Mouse (Mus musculus) megakaryocyte, embryonic 14.5 days (primary cell): ENCODE measurements around the gene Arhgef10l. TPM values are rescaled to one million over a fixed set of nuclear protein-coding genes. Genes with fewer than 3 reads are reported as not detected.

Experiments
- H3K27me3 ChIP-seq: replicated peaks from 2 replicates; pipeline ENCODE3; 2012; ENCODE audit warnings: inconsistent platforms
- H3K36me3 ChIP-seq: replicated peaks from 2 replicates; pipeline ENCODE3; 2012; ENCODE audit warnings: low read length, inconsistent platforms, mixed read lengths
- H3K4me1 ChIP-seq: 2 replicates; pipeline ENCODE4 v1.6.1; 2012; ENCODE audit warnings: inconsistent platforms
- H3K4me3 ChIP-seq: replicated peaks from 2 replicates; pipeline ENCODE3; 2012; ENCODE audit warnings: moderate library complexity, mild to moderate bottlenecking, inconsistent platforms
- H3K9me3 ChIP-seq: 2 replicates; pipeline ENCODE4 v1.6.1; 2012; ENCODE audit warnings: inconsistent platforms
- FLI1 ChIP-seq: IDR thresholded peaks from 2 replicates; pipeline ENCODE4 v1.6.1; 2012; ENCODE audit warnings: low read length, inconsistent platforms, mixed read lengths
- GATA1 ChIP-seq: IDR thresholded peaks from 3 replicates; pipeline ENCODE4 v1.6.1; 2012; ENCODE audit warnings: mixed read lengths, low read length, inconsistent platforms, borderline replicate concordance
- polyA plus RNA-seq: library from polyadenylated mRNA; stranded (reverse); fragments of >175 nt; gene quantifications from 2 replicates; pipeline ENCODE4 v1.2.3, GENCODE M21; 2012; ENCODE audit warnings: low replicate concordance; ENCODE audit not compliant: insufficient read depth

Gene Arhgef10l
- polyA plus RNA-seq, 1 experiment, result 7.1 TPM

- Histone ChIP-seq H3K4me1 (peaks cover 16% of the 10 kb centered on the region), H3K27me3 (peaks cover 4% of the 10 kb centered on the region), H3K9me3 (no peaks in the 10 kb centered on the region), H3K36me3 (peaks cover 13% of the 10 kb centered on the region), H3K4me3 (no peak overlapping the region)
- TF ChIP-seq FLI1 (no peak), GATA1 (no peak)
Observed at GRCm38 (mm10) chr4:140539125-140539524, 126.7 kb downstream of the Arhgef10l start.

GRCm38 (mm10) chr4:140537561-140538021, 128.2 kb downstream of the Arhgef10l start:
- Histone ChIP-seq H3K4me3 (no peak overlapping the region), H3K36me3 (peaks cover 7% of the 10 kb centered on the region), H3K4me1 (peaks cover 16% of the 10 kb centered on the region), H3K27me3 (peaks cover 5% of the 10 kb centered on the region), H3K9me3 (no peaks in the 10 kb centered on the region)
- TF ChIP-seq GATA1, result no peak

GRCm38 (mm10) chr4:140535323-140535722, 130.5 kb downstream of the Arhgef10l start:
- TF ChIP-seq FLI1 (no peak), GATA1 (no peak)
- Histone ChIP-seq H3K4me3 (peak overlapping the region; percentile 4), H3K9me3 (no peaks in the 10 kb centered on the region), H3K36me3 (peaks cover 6% of the 10 kb centered on the region), H3K4me1 (peaks cover 15% of the 10 kb centered on the region), H3K27me3 (peaks cover 5% of the 10 kb centered on the region)

GRCm38 (mm10) chr4:140532270-140532669, 133.5 kb downstream of the Arhgef10l start:
- peaks cover 7% of the 10 kb centered on the region; the same call in 1 of the 2 replicates for H3K4me1 ChIP-seq
- TF ChIP-seq FLI1 (no peak), GATA1 (no peak)
- H3K27me3 ChIP-seq, result peaks cover 2% of the 10 kb centered on the region
- H3K36me3 ChIP-seq, result peaks cover 6% of the 10 kb centered on the region
- no peak overlapping the region for H3K4me3 ChIP-seq
- no peaks in the 10 kb centered on the region for H3K9me3 ChIP-seq

GRCm38 (mm10) chr4:140531024-140531423, 134.8 kb downstream of the Arhgef10l start:
- peaks cover 7% of the 10 kb centered on the region; the same call in 1 of the 2 replicates for H3K4me1 ChIP-seq
- TF ChIP-seq GATA1, result no peak
- no peak for TF ChIP-seq FLI1

GRCm38 (mm10) chr4:140529735-140530134, 136.1 kb downstream of the Arhgef10l start:
- Histone ChIP-seq H3K9me3 (no peaks in the 10 kb centered on the region), H3K27me3 (peaks cover 2% of the 10 kb centered on the region), H3K4me1 (peaks cover 7% of the 10 kb centered on the region; the same call in 1 of the 2 replicates), H3K36me3 (no peaks in the 10 kb centered on the region), H3K4me3 (no peak overlapping the region)
- no peak for TF ChIP-seq FLI1
- TF ChIP-seq GATA1, result no peak

More at GRCm38 (mm10) chr4:140531024-140531423, 134.8 kb downstream of the Arhgef10l start:
- Histone ChIP-seq H3K27me3 (peaks cover 2% of the 10 kb centered on the region), H3K9me3 (no peaks in the 10 kb centered on the region), H3K36me3 (no peaks in the 10 kb centered on the region), H3K4me3 (no peak overlapping the region)

GRCm38 (mm10) chr4:140528443-140528842, 137.4 kb downstream of the Arhgef10l start:
- H3K4me1 ChIP-seq, result peaks cover 7% of the 10 kb centered on the region; the same call in 1 of the 2 replicates
- no peaks in the 10 kb centered on the region for H3K27me3 ChIP-seq
- H3K4me3 ChIP-seq, result no peak overlapping the region
- TF ChIP-seq FLI1, result no peak
- TF ChIP-seq GATA1, result no peak
- no peaks in the 10 kb centered on the region for H3K36me3 ChIP-seq
- H3K9me3 ChIP-seq, result no peaks in the 10 kb centered on the region

GRCm38 (mm10) chr4:140525674-140526177, 140.1 kb downstream of the Arhgef10l start:
- Histone ChIP-seq H3K9me3 (no peaks in the 10 kb centered on the region), H3K4me3 (no peak overlapping the region), H3K27me3 (peaks cover 3% of the 10 kb centered on the region), H3K36me3 (peaks cover 3% of the 10 kb centered on the region), H3K4me1 (peaks cover 2% of the 10 kb centered on the region; the same call in 1 of the 2 replicates)
- TF ChIP-seq GATA1 (no peak), FLI1 (no peak)

GRCm38 (mm10) chr4:140524927-140525326, 140.9 kb downstream of the Arhgef10l start:
- Histone ChIP-seq H3K4me1 (no peaks in the 10 kb centered on the region), H3K36me3 (peaks cover 3% of the 10 kb centered on the region), H3K4me3 (no peak overlapping the region), H3K27me3 (peaks cover 3% of the 10 kb centered on the region), H3K9me3 (no peaks in the 10 kb centered on the region)
- no peak for TF ChIP-seq GATA1
- no peak for TF ChIP-seq FLI1

GRCm38 (mm10) chr4:140522873-140523272, 142.9 kb downstream of the Arhgef10l start:
- TF ChIP-seq FLI1, result no peak
- no peak for TF ChIP-seq GATA1
- H3K9me3 ChIP-seq, result no peaks in the 10 kb centered on the region
- H3K4me3 ChIP-seq, result no peak overlapping the region
- 0 out of 2 replicates have a peak, but pooled peaks cover 3% of the 10 kb centered on the region for H3K4me1 ChIP-seq
- H3K36me3 ChIP-seq, result peaks cover 3% of the 10 kb centered on the region
- peaks cover 3% of the 10 kb centered on the region for H3K27me3 ChIP-seq

- peaks cover 3% of the 10 kb centered on the region for H3K27me3 ChIP-seq
- peaks cover 9% of the 10 kb centered on the region for H3K36me3 ChIP-seq
- H3K9me3 ChIP-seq, result no peaks in the 10 kb centered on the region
- TF ChIP-seq FLI1 (no peak), GATA1 (no peak)
- no peak overlapping the region for H3K4me3 ChIP-seq
- 0 out of 2 replicates have a peak, but pooled peaks cover 3% of the 10 kb centered on the region for H3K4me1 ChIP-seq
Observed at GRCm38 (mm10) chr4:140520719-140521118, 145.1 kb downstream of the Arhgef10l start.
